Mouse (Mus musculus): ENCODE results near the gene Ankrd17. TPM values are rescaled to one million over a fixed set of nuclear protein-coding genes. Genes with fewer than 3 reads are reported as not detected.

Ankrd17 gene
- 10 to 100 TPM; 63.1 to 76.8 TPM for total RNA-seq (2023)

GRCm38 (mm10) chr5:90366121-90367066, at the start of gene Ankrd17:
Gene Ankrd17, minus strand, starts transcription at chr5:90366577.

GRCm38 (mm10) chr5:90367067-90367303, 608 bp upstream of the Ankrd17 start, which contains the start of gene Gm9958:
Gene Gm9958, plus strand, starts transcription at chr5:90367204.

GRCm38 (mm10) chr5:90223534-90224381, 142.6 kb downstream of the Ankrd17 start, which contains the start of gene Cox18:
Gene Cox18, minus strand, starts transcription at chr5:90224001.

Other genes with a start within 250 kb of the Ankrd17 start
- gene Cox18, start 142.6 kb downstream of the Ankrd17 start, total RNA-seq (2023), result 1 to 10 TPM; 4.8 to 7.5 TPM
- 1 to 10 TPM; 1.2 to 1.3 TPM for gene Gm9958, start 627 bp upstream of the Ankrd17 start, total RNA-seq (2023)
- not detected for gene Alb, start 94.3 kb upstream of the Ankrd17 start, total RNA-seq (2023)
- not detected for gene Afp, start 124.2 kb upstream of the Ankrd17 start, total RNA-seq (2023)
- gene Afm, start 152.4 kb upstream of the Ankrd17 start, total RNA-seq (2023), result not detected
- not detected for gene 5830473C10Rik, start 194.5 kb upstream of the Ankrd17 start, total RNA-seq (2023)